Mouse (Mus musculus) megakaryocyte-erythroid progenitor cell, adult 5-6 weeks (primary cell): ENCODE results near the gene Rnf138rt1. TPM values are rescaled to one million over a fixed set of nuclear protein-coding genes. Genes with fewer than 3 reads are reported as not detected.

Source experiments
- ATAC-seq: replicated peaks from 2 replicates; pipeline ENCODE4 v1.8.0; 2016; ENCODE audit warnings: mild to moderate bottlenecking, inconsistent platforms; ENCODE audit not compliant: severe bottlenecking, poor library complexity, low FRiP score, low TSS enrichment
- total RNA-seq, 2 experiments: library from RNA; stranded (forward) in 1 of 2; stranded (reverse) in 1 of 2; fragments of 200-1000, 215-1000 nt in 1 of 2; fragments of >200 nt in 1 of 2; fragmentation: Nextera tagmentation in 1 of 2; gene quantifications; 2 replicates each; pipeline ENCODE4 v1.2.3; 2014 to 2017

The Rnf138rt1 gene
- total RNA-seq (2014; fragmentation: Nextera tagmentation), result not detected in 2 replicates
- total RNA-seq (2017), result not detected in 2 replicates

- ATAC-seq, result peak; percentile 59; the same call in 1 of the 2 replicates
Observed at GRCm38 (mm10) chrX:163760617-163761434, at the start of gene Rnf138rt1. Rnf138rt1 (minus strand) TSS chrX:163761329.

- no peak for ATAC-seq
Observed at GRCm38 (mm10) chrX:163807270-163807669, 46.1 kb upstream of the Rnf138rt1 start.

- no peak for ATAC-seq
Observed at GRCm38 (mm10) chrX:163766290-163766689, 5.2 kb upstream of the Rnf138rt1 start.

- no peak for ATAC-seq
Observed at GRCm38 (mm10) chrX:163761435-163761828, 303 bp upstream of the Rnf138rt1 start.

DNA sequence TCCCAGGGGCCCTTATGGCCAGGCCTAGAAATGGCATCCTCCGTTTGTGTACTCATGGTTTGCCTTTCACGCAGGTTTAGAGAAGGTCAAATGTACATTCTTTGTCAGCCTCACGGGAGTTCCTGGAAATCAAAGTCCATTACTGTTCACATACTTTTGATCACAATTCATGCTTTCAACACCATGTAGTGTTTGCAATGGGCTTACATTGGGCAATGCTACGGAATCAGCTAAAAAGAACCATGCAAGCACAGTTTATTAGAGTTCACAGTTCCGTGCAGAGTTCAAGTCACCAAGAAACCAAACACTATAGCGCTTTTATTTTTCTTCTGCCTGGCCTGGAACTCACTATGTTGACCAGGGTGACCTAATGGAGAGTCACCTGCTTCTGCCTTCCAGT lies 15.1 kb downstream of the Rnf138rt1 start:
- no peak for ATAC-seq

- no peak for ATAC-seq
Observed at GRCm38 (mm10) chrX:163743896-163744295, 17.2 kb downstream of the Rnf138rt1 start.

DNA sequence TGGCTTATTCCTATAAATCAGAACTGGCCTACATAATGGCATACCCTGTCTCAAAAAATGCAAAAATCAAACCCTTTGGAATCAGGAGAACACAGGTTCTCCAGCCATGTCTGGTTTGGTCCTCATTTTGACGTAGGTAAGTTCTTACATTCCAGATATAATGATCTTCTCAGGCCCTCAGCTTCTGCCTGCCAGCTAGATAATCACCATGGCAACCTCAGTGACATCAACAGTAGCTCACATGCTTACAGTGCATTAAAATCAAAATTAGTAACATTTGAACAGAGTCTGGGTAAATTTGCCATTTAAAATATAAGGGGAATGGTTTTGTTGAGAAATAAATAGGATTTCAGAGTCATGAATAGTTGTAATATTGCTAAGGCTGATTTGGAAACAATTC lies 22.2 kb downstream of the Rnf138rt1 start:
- no peak for ATAC-seq

GRCm38 (mm10) chrX:163734145-163734544 lies 27.0 kb downstream of the Rnf138rt1 start:
- no peak for ATAC-seq

- ATAC-seq, result no peak
Observed at GRCm38 (mm10) chrX:163723630-163724029, 37.5 kb downstream of the Rnf138rt1 start.

DNA sequence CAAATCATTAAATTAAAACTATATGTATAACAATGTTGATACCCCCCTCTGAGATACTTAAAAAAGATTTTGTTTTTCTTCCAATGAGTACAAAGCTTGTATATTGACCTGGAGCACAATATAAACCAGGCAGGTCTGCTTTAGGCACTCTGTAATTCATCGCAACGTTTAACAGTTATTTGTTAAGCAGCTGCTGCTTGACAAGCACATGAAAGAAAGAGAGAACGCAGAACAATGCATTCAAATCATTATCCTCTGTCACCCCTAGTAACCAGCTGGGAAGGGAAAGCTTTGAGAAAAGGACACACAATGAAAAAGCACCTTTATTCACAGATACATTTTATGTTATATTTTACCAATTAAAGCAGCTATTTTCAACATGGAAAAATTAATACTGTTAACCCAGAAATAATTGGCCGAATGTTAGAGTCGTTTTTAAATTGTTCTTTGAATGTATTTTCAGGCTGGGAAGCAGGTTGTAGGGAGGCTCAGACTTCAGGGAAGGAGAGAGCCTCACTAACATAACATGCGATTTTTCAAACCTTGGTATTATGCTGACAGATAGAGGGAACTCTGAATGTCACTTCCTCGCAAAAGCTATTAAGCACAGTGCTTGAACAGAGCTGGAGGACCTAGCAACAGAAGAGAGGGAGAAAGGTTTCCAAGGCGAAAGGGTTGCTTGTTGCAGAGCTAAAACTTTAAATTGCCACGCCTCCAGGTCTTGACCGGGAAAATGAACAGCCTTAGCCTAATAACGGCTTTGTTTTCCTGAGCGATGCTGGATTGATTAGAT lies 38.1 kb downstream of the Rnf138rt1 start:
- no peak for ATAC-seq

DNA sequence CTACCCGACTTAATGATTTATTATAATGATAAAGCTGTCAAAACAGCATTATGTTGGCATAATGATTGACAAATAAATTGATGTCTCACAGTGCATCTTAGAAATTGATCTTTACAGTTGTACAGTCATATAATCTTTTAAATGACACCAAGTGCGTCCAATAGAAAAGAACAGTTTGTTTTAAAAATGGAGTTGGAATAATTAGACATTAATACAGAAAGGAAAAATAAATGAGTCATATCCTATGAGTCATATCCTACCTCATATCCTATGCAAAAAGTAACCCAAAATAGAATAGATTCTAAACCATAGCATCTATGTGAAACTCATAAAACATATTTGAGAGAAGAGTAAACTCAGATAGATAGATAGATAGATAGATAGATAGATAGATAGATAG lies 40.5 kb downstream of the Rnf138rt1 start:
- ATAC-seq, result no peak

Other genes with a start within 250 kb of the Rnf138rt1 start
- gene Grpr, start 211.7 kb downstream of the Rnf138rt1 start, total RNA-seq (2014; fragmentation: Nextera tagmentation), result not detected in 2 replicates
- gene Grpr, start 211.7 kb downstream of the Rnf138rt1 start, total RNA-seq (2017), result not detected in 2 replicates
- gene Ap1s2, start 147.7 kb upstream of the Rnf138rt1 start, total RNA-seq (2014; fragmentation: Nextera tagmentation), result 0.87 and 1.4 TPM in 2 replicates
- gene Ap1s2, start 147.7 kb upstream of the Rnf138rt1 start, total RNA-seq (2017), result 5.4 and 5.9 TPM in 2 replicates
- 29.5 and 31.6 TPM in 2 replicates for gene Zrsr2, start 197.3 kb upstream of the Rnf138rt1 start, total RNA-seq (2014; fragmentation: Nextera tagmentation)
- gene Zrsr2, start 197.3 kb upstream of the Rnf138rt1 start, total RNA-seq (2017), result 63.0 and 91.8 TPM in 2 replicates